Mouse (Mus musculus) thymus, adult 2 months (tissue): ENCODE results near the gene Farp1.

Experiments
- CTCF ChIP-seq: fragments of 200-500 bp; IDR thresholded peaks from 2 replicates; pipeline ENCODE4 v1.5.1; 2012; ENCODE audit warnings: mild to moderate bottlenecking, control low read depth, low read length, moderate library complexity, borderline replicate concordance; ENCODE audit not compliant: control insufficient read depth, poor library complexity, insufficient read depth; ENCODE audit errors: extremely low read depth
- POLR2A ChIP-seq: fragments of 200-500 bp; IDR thresholded peaks from 2 replicates; pipeline ENCODE4 v1.6.1; 2012; ENCODE audit warnings: mild to moderate bottlenecking, low read length, control low read depth, moderate library complexity; ENCODE audit not compliant: control insufficient read depth, poor library complexity, insufficient read depth; ENCODE audit errors: extremely low read depth

DNA sequence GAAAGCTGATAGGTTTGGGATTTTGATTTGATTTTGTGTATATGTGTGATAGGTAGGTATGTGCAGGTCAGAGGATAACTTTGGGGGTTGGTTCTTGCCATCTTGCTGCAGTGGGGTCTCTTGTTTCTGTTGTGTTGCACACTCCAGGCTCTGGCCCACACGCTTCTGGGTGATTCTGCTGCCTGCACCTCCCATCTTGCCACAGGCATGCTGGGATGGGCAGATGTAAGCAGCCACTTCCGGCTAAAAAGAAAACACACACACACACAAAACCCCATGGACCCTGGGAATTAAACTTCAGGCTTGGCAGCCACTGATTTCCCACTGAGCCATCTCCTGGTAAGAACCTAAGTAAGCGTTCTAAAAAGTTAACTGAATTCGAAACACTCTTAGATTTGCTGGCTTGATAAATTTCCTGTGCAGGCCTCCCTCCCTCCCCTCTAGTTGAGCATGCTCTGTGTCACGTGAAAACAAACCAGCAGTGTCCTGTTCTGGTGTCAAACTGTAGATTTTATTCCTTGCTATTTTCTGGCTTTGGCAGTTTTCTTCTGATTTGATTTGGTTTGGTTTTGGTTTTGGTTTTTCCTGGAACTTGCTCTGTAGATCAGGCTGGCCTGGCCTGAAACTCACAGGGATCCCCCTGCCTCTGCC is 226.4 kb downstream of the Farp1 start:
- TF ChIP-seq CTCF (no peak), POLR2A (no peak)
